Mouse (Mus musculus) megakaryocyte, adult 5-6 weeks (primary cell): ENCODE measurements at regions not wholly inside any gene's neighbourhood (a gene's known extent, or its start where the extent isn't known, plus 50 kb on each side); places are given as distances from the start of the nearest gene placed in this dataset.

Experiments
- ATAC-seq: 2 replicates; pipeline ENCODE4 v1.8.0; 2016; ENCODE audit warnings: mild to moderate bottlenecking, inconsistent platforms; ENCODE audit not compliant: poor library complexity, severe bottlenecking

DNA sequence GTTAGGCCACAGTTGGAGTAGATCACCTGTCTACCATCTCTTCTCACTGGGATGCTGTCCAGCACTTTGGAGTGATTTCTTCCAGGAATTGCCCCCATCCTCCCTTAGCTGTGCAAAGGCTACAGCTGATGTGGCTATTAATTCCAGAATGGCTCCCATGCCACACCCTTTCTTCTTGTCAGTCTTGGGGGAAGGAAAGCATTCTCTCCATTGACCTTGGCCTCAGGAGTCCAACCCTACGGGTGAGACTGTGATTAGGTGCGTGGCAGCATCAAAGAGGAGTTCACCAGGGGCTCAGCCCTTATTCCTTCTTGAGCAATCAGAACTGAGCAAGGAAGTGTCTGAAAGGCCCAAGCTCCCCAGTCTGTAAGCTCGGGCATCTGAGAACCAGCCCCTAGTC, 71.7 kb upstream of the Fstl4 start:
- ATAC-seq: no peak

DNA sequence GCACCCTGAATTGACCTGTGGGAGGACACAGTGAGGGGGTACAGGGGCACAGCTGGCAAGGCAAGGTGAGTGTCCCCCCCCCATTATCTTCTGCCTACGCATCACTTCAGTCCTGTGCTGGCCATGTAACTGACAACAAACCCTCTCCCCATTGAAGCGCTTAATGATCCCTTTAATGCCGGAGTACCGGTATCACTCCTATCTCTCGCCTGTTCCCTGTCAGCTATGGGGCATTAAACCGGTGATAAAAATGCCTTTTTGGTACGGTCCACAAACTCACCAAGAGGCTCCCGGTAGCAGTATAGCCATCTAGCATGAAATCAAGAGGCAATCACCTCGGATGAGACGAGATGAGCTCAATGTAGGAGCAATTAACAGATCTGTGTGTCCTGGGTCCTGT, 62.8 kb upstream of the Fstl4 start:
- ATAC-seq: no peak

DNA sequence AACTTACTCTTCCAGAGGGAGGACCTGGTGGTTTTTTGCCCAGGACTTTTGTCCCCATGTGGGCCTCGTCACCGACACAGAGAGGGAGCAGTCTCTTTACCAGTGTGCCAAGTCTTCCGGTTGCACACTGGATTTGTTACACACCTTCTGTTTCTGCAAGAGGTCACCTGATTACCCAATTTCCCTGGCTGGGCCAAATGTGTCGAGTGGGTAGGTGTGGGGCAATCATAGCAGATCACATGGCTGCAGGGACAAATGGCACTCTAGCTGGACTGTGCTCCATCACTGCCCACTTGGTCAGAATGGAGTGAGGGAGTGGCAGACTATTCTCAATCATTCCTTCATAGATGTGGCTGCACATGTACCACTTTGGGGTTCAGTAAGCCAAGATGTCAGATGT, 61.0 kb upstream of the Fstl4 start:
- ATAC-seq: peak; percentile 82
